Mouse (Mus musculus): ENCODE results near the gene Cenpx. TPM values are rescaled to one million over a fixed set of nuclear protein-coding genes. Genes with fewer than 3 reads are reported as not detected.

Cenpx gene
- polyA plus RNA-seq, 1 experiment from 2014 or later: 174 TPM

GRCm38 (mm10) chr11:120704486-120705325 is 8.8 kb downstream of the Cenpx start:
- H3K9ac ChIP-seq (ENCODE audit: low read depth, low read length): no peak overlapping the region
- H3K4me2 ChIP-seq (ENCODE audit: low read length): no peak overlapping the region
- ATAC-seq (replicated peaks; ENCODE audit: low FRiP score, low read depth): peak; percentile 34
- DNase-seq (ENCODE audit: low spot score): peak; percentile 62
- peaks cover 12% of the 10 kb centered on the region; the same call in 1 of the 2 replicates for H3K36me3 ChIP-seq (ENCODE audit: insufficient read depth, low read length)
- 0 out of 2 replicates have a peak overlapping the region, but pooled peaks have one; percentile 16 for H3K27ac ChIP-seq
- 34% methylated on average over 8 of the region's 8 CpGs for WGBS
- peaks cover 16% of the 10 kb centered on the region for H3K4me1 ChIP-seq (replicated peaks; ENCODE audit: insufficient read depth, low read length)
- H3K9me3 ChIP-seq (replicated peaks; ENCODE audit: low read length): no peaks in the 10 kb centered on the region
- no peaks in the 10 kb centered on the region for H3K27me3 ChIP-seq (ENCODE audit: insufficient read depth, low read length)
- no peak for TF ChIP-seq CTCF (IDR thresholded peaks at IDR 0.05; ENCODE audit: low read depth)
- no peak overlapping the region for H3K4me3 ChIP-seq (replicated peaks; ENCODE audit: low read depth, low read length)

- H3K27ac ChIP-seq: 0 out of 2 replicates have a peak overlapping the region, but pooled peaks have one; percentile 16
- H3K9me3 ChIP-seq (replicated peaks; ENCODE audit: low read length): no peaks in the 10 kb centered on the region
- TF ChIP-seq CTCF (IDR thresholded peaks at IDR 0.05; ENCODE audit: low read depth): peak; percentile 16; the same call in 1 of the 2 replicates
- peaks cover 16% of the 10 kb centered on the region for H3K4me1 ChIP-seq (replicated peaks; ENCODE audit: insufficient read depth, low read length)
- ATAC-seq (replicated peaks; ENCODE audit: low FRiP score, low read depth) (no peak), DNase-seq (ENCODE audit: low spot score) (no peak)
- peaks cover 17% of the 10 kb centered on the region; the same call in 1 of the 2 replicates for H3K36me3 ChIP-seq (ENCODE audit: insufficient read depth, low read length)
- H3K9ac ChIP-seq (ENCODE audit: low read depth, low read length): no peak overlapping the region
- H3K4me3 ChIP-seq (replicated peaks; ENCODE audit: low read depth, low read length): no peak overlapping the region
- WGBS: 33% methylated on average over 15 of the region's 15 CpGs
- H3K4me2 ChIP-seq (ENCODE audit: low read length): no peak overlapping the region
- H3K27me3 ChIP-seq (ENCODE audit: insufficient read depth, low read length): no peaks in the 10 kb centered on the region
These were observed 9.7 kb downstream of the Cenpx start for GRCm38 (mm10) chr11:120703696-120704454.

- Histone ChIP-seq H3K36me3 (ENCODE audit: insufficient read depth, low read length) (peaks cover 23% of the 10 kb centered on the region; the same call in 1 of the 2 replicates), H3K4me3 (replicated peaks; ENCODE audit: low read depth, low read length) (no peak overlapping the region), H3K27me3 (ENCODE audit: insufficient read depth, low read length) (no peaks in the 10 kb centered on the region), H3K27ac (peak overlapping the region; percentile 5; the same call in 1 of the 2 replicates), H3K9ac (ENCODE audit: low read depth, low read length) (no peak overlapping the region), H3K4me2 (ENCODE audit: low read length) (no peak overlapping the region), H3K4me1 (replicated peaks; ENCODE audit: insufficient read depth, low read length) (peaks cover 15% of the 10 kb centered on the region), H3K9me3 (replicated peaks; ENCODE audit: low read length) (no peaks in the 10 kb centered on the region)
- WGBS: 36% methylated on average over 10 of the region's 10 CpGs
- ATAC-seq (replicated peaks; ENCODE audit: low FRiP score, low read depth): no peak
- no peak for TF ChIP-seq CTCF (IDR thresholded peaks at IDR 0.05; ENCODE audit: low read depth)
- DNase-seq (ENCODE audit: low spot score): peak; percentile 75
These were observed 15.8 kb downstream of the Cenpx start for GRCm38 (mm10) chr11:120697741-120698140.

- Histone ChIP-seq H3K4me2 (ENCODE audit: low read length) (no peak overlapping the region), H3K27ac (no peak overlapping the region), H3K9me3 (replicated peaks; ENCODE audit: low read length) (no peaks in the 10 kb centered on the region), H3K4me1 (replicated peaks; ENCODE audit: insufficient read depth, low read length) (peaks cover 15% of the 10 kb centered on the region), H3K9ac (ENCODE audit: low read depth, low read length) (no peak overlapping the region), H3K27me3 (ENCODE audit: insufficient read depth, low read length) (no peaks in the 10 kb centered on the region), H3K36me3 (ENCODE audit: insufficient read depth, low read length) (peaks cover 22% of the 10 kb centered on the region; the same call in 1 of the 2 replicates), H3K4me3 (replicated peaks; ENCODE audit: low read depth, low read length) (no peak overlapping the region)
- TF ChIP-seq CTCF (IDR thresholded peaks at IDR 0.05; ENCODE audit: low read depth): peak; percentile 51
- ATAC-seq (replicated peaks; ENCODE audit: low FRiP score, low read depth) (no peak), DNase-seq (ENCODE audit: low spot score) (no peak)
- 90% methylated on average over 6 of the region's 6 CpGs for WGBS
These were observed 17.0 kb downstream of the Cenpx start for GRCm38 (mm10) chr11:120696568-120696967.

GRCm38 (mm10) chr11:120695641-120696040 is 17.9 kb downstream of the Cenpx start:
- 24% methylated on average over 12 of the region's 12 CpGs for WGBS

GRCm38 (mm10) chr11:120695184-120695583 is 18.4 kb downstream of the Cenpx start:
- Histone ChIP-seq H3K27ac (peak overlapping the region; percentile 26), H3K27me3 (ENCODE audit: insufficient read depth, low read length) (no peaks in the 10 kb centered on the region), H3K36me3 (ENCODE audit: insufficient read depth, low read length) (0 out of 2 replicates have a peak, but pooled peaks cover 22% of the 10 kb centered on the region), H3K4me1 (replicated peaks; ENCODE audit: insufficient read depth, low read length) (peaks cover 15% of the 10 kb centered on the region), H3K9me3 (replicated peaks; ENCODE audit: low read length) (no peaks in the 10 kb centered on the region), H3K4me3 (replicated peaks; ENCODE audit: low read depth, low read length) (no peak overlapping the region), H3K9ac (ENCODE audit: low read depth, low read length) (0 out of 2 replicates have a peak overlapping the region, but pooled peaks have one; percentile 0), H3K4me2 (ENCODE audit: low read length) (no peak overlapping the region)
- WGBS: 22% methylated on average over 4 of the region's 4 CpGs
- DNase-seq (ENCODE audit: low spot score) (peak; percentile 44), ATAC-seq (replicated peaks; ENCODE audit: low FRiP score, low read depth) (peak; percentile 48)
- no peak for TF ChIP-seq CTCF (IDR thresholded peaks at IDR 0.05; ENCODE audit: low read depth)

More at GRCm38 (mm10) chr11:120695641-120696040, 17.9 kb downstream of the Cenpx start:
- DNase-seq (ENCODE audit: low spot score) (peak; percentile 64), ATAC-seq (replicated peaks; ENCODE audit: low FRiP score, low read depth) (peak; percentile 74)
- 0 out of 2 replicates have a peak, but pooled peaks cover 18% of the 10 kb centered on the region for H3K36me3 ChIP-seq (ENCODE audit: insufficient read depth, low read length)
- no peaks in the 10 kb centered on the region for H3K27me3 ChIP-seq (ENCODE audit: insufficient read depth, low read length)
- peaks cover 15% of the 10 kb centered on the region for H3K4me1 ChIP-seq (replicated peaks; ENCODE audit: insufficient read depth, low read length)
- H3K4me3 ChIP-seq (replicated peaks; ENCODE audit: low read depth, low read length): no peak overlapping the region
- no peak for TF ChIP-seq CTCF (IDR thresholded peaks at IDR 0.05; ENCODE audit: low read depth)
- no peaks in the 10 kb centered on the region for H3K9me3 ChIP-seq (replicated peaks; ENCODE audit: low read length)
- peak overlapping the region; percentile 26 for H3K27ac ChIP-seq
- no peak overlapping the region for H3K4me2 ChIP-seq (ENCODE audit: low read length)
- no peak overlapping the region for H3K9ac ChIP-seq (ENCODE audit: low read depth, low read length)
